Mouse (Mus musculus): ENCODE data around the gene Tmem14a. TPM values are rescaled to one million over a fixed set of nuclear protein-coding genes. Genes with fewer than 3 reads are reported as not detected.
"Not testable (repeated sequence)": the region's sequence is repeated elsewhere in the genome, so short reads cannot be mapped to it uniquely, and the experiment has no call there.

The Tmem14a gene
- polyA plus RNA-seq, 3 experiments from 2014 or later: 3.5 to 4.6 (median 4.0) TPM

GRCm38 (mm10) chr1:21253303-21253650, 34.9 kb downstream of the Tmem14a start:
- ATAC-seq: no peak

DNA sequence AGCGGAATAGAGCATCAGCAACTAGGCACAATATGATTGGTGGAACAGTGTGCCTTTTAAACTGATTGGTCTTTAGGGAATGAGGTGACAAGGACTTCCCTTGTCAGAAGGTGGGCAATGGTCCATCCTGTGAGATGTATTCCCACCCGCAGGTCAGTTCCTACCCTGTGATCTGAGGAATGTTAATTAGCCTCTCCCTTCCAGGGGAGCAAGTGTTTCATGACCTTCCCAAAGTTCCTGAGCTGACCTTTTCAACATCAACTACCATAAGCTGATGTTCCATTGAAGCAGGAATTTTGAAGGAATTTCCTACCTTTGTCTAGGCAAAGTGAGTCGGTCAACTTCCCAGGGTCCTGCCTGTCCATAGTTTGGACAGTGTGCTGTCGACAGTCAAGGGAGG, 35.5 kb downstream of the Tmem14a start:
- ATAC-seq: no peak

DNA sequence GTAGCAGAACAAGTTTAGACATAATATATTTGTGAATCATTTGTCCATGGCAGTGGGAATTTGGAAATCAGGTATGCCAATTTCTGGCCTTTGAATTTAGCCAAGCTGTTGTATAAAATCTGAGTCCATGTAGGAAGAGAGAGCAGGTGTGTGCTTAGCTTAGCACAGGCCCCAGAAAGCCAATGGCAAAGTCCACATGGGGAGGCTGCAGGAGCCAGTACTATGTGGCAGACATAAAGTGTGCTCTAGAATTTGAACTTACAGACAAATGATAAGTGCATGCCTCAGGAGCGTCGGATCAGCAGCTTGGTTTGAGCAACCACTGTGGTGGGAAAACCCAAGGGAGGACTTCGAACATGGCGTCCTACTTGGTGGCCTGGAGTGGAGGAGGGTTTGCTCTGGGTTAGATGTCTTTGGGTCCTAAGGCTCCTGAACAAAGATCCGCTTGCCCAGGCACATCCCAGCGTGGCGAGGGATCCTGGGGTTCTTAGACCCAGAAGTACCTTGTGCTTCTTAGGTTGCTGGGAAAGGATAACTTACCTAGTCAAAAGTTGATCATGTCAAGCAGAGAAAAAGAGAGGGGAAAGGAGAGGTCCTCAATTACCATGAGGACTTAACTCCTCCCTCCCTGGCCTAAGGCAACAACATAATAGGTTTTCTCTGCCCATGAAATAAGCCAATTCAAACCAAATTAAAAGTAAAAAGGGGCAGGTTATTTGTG, 37.4 kb downstream of the Tmem14a start:
- ATAC-seq: no peak

- no peak for ATAC-seq
These were observed 38.0 kb downstream of the Tmem14a start for GRCm38 (mm10) chr1:21256391-21256790.

DNA sequence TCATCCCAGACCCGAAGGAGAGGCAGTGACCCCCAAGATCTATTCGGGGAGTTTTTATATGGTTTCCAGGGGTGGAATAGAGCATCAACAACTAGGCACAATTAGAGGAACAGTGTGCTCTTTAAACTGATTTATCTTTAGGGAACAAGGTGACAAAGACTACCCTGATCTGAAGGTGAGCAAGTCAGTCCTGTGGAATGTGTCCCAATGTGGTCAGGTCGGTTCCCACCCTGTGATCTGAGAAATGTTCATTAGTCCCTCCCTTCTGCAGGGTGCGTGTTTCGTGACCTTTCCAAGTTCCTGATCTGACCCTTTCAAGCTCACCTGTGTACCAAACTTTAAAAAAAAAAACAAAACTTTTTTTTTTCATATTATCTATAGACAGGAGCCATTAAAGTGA, 38.5 kb downstream of the Tmem14a start:
- no peak for ATAC-seq

- not testable (repeated sequence) for ATAC-seq
These were observed 41.6 kb downstream of the Tmem14a start for GRCm38 (mm10) chr1:21259981-21260380.

GRCm38 (mm10) chr1:21262401-21262800, 44.0 kb downstream of the Tmem14a start:
- no peak for ATAC-seq

DNA sequence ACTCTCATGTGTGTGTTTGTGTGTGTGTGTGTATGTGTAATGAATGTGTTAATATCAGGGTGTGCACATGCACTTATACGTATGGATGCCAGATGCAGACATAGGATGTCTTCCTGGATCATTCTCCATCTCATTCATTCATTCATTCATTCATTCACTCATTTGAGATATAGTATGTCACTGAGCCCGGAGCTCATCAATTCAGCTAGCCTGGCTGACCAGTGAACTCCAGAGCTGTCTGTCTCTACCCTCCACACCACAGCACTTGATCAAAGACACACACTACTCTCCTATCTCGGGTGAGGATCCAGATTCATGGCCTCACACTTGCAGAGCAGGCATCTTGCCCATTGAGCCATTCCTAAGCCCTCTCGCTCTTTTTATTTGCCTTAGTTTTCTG, 45.6 kb downstream of the Tmem14a start:
- no peak for ATAC-seq

DNA sequence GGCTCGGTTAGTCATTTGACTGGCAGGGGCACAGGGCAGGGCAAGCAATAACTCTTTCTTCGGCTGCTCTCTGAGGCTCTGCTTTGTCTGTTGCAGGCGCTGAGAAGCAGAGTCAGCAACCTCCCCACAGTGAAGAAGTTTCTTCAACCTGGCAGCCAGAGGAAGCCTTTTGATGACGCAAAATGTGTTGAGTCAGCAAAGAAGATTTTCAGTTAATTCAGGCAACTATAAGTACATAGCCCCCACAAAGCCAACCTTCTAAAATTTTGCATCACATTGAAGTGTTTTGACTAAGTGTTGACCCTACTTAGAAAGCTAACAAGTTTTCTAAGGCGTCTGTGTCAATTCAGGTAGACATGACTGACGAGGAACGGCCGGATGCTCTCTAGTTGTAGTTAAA, 46.4 kb downstream of the Tmem14a start:
- peak; percentile 26 for ATAC-seq

- ATAC-seq: no peak
These were observed 48.4 kb downstream of the Tmem14a start for GRCm38 (mm10) chr1:21266766-21267165.

DNA sequence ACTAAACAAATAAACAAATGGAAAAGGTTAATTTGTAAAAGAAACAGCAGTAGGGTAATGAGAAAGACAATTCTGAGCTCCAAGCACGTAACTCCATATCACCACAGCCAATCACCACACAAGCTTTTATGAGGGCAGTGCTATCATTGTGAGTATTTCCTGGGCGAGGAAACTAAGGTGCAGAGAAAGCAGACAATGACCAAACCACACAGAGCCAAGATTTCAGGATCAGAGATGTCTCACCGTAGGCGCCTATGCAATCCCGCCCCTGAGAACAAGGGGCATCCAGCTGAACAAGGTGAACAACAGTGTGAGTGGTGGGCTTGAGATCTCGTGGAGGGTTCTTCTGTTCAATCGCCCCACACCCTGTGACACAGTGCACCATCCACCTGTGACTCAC, 49.1 kb downstream of the Tmem14a start:
- ATAC-seq: not testable (repeated sequence)

DNA sequence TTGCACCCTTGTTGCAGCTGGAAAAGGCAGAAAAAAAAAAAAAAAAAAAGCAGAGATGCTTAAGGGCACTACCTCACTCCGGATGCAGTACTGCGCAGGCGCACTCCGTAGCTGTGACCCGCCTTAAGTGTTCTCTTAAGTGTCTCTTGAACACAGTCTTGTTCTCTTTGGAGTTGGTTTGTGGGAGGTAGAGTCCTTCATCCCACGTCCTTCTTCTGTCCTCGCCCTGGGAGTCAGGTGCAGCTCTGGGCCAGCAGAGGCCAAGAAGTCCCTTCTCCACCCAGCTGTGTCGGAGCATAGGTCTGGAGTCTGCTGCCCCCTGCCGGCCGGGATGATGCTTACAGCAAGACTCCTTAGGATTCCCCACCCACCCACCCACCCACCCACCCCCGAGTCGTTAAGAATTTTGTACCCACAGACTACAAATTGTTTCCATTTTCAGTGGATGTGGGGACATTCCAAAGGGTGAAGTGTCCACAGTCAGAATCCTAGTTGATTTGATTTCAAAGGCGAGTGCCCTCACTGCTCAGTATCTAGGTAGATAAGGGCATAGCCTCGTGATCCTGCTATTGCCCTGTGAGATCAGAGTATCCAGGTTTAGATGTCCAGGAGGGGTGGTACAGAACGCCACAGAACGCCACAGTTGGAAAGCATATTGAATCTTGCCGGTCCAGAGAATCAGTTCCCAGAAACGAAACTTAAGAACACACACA, 53.1 kb downstream of the Tmem14a start:
- ATAC-seq: peak; percentile 65

- ATAC-seq: no peak
These were observed 53.7 kb downstream of the Tmem14a start for GRCm38 (mm10) chr1:21272056-21272431.

- no peak for ATAC-seq
These were observed 54.7 kb downstream of the Tmem14a start for GRCm38 (mm10) chr1:21273091-21273490.

- ATAC-seq: no peak
These were observed 56.2 kb downstream of the Tmem14a start for GRCm38 (mm10) chr1:21274437-21275040.

GRCm38 (mm10) chr1:21275366-21275765, 57.0 kb downstream of the Tmem14a start:
- ATAC-seq: not testable (repeated sequence)

DNA sequence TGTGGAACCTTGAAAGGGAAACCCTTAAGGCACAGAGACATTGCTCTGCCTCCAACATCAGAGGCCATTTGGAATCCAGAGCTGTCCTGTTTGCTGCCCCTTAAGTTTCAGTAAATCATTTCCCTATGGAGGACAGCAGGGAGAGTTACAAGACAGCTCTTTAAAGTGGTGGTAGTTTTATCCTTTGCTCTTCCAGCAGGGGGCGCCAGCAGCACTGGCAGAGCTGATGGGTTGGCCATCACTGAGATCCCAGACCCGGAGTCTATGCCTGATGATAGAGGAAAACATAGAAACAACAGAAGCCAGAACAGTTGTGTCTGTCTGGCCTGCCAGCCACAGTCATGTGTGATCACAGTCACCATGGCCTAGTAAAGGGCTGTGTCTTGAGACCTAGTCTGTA, 57.8 kb downstream of the Tmem14a start:
- peak; percentile 34 for ATAC-seq

Other genes with a start within 250 kb of the Tmem14a start
- gene Tram2, start 139.3 kb upstream of the Tmem14a start, polyA plus RNA-seq (2017; shearing (Covaris generic)): 1 to 10 TPM; 6.7 to 8.0 (median 7.0) TPM
- gene Gsta3, start 22.0 kb downstream of the Tmem14a start, polyA plus RNA-seq (2017; shearing (Covaris generic)): 1 to 10 TPM; 1.7 to 2.9 (median 2.7) TPM
- 1 to 10 TPM in 1 of 3 experiments, under 1 TPM in 1, not detected in 1; 0.71 to 1.9 TPM for gene Khdc1a, start 131.1 kb downstream of the Tmem14a start, polyA plus RNA-seq (2017; shearing (Covaris generic))
- not detected for gene Khdc1c, start 149.8 kb downstream of the Tmem14a start, polyA plus RNA-seq (2017; shearing (Covaris generic))
- gene Khdc1b, start 165.0 kb downstream of the Tmem14a start, polyA plus RNA-seq (2017; shearing (Covaris generic)): under 1 TPM in 1 of 3 experiments, not detected in 2; 0.21 TPM